Mouse (Mus musculus) lung, postnatal 4 days (tissue): Measurements from ENCODE around the gene Gm28038.

ENCODE experiments used
- DNase-seq, 2 experiments: peaks; one replicate each; pipeline ENCODE4 v3.0.0; 2021

The Gm28038 gene

DNA sequence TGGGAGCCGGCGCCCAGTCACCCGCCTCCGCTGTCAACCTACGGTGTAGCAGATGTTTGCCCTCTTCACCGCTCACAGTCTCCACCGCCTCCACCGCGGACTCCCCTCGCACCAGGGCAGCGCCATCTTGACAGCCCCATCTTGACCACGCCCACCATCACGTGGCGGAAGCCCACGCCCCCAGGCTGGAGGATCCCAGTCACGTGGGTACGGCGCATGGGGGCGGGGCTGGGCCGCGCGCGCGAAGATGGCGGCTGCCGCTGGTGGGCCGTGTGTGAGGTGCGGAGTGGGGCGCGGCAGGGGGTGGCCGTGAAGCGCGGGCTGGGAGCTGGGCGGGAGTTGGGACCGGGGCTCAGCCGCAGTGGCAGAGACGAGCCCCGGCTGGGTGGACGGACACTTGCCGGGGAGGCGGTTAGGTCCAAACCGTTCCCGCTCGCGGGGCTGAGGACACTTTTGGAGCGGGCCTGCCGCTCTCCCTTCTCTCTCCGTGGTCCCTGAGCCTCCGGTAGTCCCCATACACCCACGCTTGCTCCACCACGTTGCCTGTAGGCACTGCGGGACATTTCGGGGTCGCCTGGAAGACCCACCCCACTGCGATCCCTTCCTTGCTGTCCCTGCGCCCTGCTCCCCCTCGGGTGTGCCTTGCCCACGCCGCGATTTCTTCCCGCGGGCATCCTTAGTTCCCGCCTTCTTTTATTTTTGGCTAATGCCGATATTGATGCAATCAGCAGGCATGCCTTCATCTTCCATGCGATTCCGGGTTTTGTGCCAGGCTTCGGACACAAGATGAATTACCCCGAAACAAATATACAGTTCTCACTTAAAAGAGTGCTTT is 5.6 kb downstream of the Gm28038 start, which contains the start of the genes Dolk and Nup188:
TSS of gene Dolk (minus strand) at position 143 of the 835 bp plus-strand sequence.
TSS of gene Nup188 (plus strand) at position 206 of the 835 bp plus-strand sequence.
- peak; percentile 96 to 98 for DNase-seq

DNA sequence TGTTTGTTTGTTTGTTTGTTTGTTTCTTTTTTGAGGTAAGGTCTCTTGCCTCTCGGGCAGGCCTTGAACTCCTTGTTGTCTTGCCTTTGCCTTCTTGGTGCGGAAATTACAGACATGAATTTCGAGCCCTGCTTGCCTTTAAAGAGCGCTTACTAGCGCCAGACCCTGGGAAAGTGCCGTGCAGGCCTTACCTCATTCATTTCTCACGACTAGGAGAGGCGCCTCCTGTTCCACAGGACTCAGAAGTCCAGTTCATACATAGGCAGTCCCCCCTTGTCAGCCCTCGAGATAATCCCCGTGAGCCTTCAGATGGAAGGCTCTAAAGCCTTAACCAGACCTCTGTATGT is 6.2 kb downstream of the Gm28038 start:
- no peak for DNase-seq

DNA sequence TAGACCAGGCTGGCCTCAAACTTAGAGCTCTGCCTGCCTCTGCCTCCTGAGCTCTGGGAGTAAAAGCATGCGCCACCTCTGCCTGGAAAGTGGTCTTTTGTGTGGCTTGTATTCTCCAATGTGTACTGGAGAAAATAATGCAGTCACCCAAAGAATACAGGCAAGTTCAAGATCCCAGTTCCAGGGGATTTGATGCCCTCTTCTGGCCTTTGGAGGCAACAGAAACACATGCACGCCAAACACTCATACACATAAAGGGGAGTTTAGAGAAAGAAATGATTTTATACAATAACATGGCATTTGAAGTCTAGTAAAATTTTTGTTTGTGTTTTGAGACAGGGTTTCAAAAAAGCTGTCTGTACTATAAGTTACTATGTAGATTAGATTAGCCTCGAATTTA is 18.7 kb downstream of the Gm28038 start:
- DNase-seq, result no peak

DNA sequence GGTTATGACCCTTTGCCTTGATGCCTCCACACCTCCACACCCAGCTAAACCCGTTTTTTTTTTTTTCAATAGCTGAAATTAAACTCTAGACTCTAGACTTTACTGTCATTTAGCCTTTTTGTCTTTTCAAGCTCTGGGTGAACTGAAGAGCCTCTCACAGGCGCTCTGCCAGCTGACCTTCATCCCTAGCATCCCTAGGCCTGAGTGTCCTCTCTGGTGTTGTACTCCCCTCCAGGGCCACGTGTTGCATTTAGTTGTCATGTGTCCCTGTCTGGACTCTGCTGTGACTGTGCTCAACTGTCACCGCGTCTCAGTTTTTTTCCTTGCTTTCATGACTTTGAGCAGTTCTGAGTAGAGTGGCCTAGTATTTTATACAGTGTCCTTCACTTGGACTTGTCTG is 19.1 kb downstream of the Gm28038 start:
- DNase-seq, result no peak

DNA sequence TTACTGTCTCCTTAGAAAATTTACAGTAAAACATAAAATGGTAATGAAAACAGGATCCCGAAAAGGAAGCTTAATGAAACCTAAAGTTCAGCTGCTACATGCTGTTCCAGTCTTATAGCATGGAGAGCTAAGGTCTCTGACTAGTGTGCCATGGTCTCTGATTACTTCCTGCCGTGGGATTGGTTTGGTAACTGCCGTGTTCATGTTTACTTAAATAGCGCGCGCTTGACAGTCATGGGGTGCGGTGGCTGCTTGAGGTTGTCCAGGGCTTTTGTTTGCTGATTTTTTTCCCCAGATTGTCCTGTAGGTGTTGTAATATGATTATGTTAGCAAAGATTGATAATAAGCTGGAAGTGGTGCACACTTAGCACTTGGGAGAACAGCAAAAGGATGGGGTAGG is 25.2 kb downstream of the Gm28038 start:
- no peak for DNase-seq

DNA sequence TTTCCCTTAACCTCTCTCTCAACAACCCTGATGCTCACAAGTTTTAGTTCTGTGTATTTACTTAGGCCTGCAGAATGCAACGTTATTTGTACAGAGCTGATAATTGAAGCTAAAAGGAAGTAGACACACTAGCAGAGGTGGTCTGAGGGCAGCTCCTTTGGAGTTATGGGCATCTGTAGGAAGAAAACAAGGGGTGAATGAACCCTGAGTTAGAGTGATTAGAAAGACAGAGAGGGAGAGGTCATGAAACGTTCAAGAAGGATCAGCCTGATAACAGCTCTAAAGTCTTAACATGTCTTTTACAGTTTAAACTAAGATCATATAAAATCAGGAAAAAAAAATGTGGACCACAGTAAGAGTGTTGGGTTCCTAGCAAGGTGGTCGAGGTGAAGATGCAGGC is 28.5 kb downstream of the Gm28038 start:
- no peak for DNase-seq

DNA sequence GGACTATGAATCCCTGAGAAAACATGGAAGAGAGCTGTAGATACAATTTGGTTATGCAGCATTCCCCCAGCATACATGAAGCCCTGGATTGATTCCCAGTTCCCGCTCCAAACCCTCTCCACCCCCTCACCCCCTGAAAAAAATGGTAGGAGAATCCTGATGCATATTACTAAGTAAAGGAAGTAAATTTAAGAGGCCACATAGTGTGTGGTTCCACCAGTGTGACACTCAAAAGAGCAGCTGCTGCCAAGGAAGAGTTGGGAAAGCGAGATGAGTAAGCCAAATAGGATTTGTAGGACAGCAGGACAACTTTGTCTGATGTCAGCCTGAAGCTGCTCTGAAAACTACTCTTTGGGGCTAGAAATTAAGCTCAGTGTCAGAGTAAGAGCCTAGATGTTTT is 30.6 kb downstream of the Gm28038 start:
- no peak for DNase-seq

DNA sequence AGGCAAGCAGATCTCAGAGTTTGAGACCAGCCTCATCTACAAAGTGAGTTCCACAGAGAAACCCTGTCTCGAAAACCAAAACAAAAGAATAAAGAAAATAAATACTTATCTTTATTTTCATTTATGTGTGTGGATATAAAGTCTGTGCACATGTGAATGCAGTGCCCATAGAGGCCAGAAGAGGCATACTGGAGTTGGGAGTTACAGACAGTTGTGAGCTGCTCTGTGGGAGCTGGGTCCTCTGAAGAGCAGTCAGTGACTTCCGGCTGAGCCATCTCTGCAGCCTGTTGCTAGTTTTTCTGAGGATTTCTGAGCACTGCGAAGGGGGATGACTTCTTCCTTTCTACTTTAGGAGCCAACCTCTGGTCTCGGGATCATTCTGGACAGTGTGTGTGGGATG is 35.3 kb downstream of the Gm28038 start:
- DNase-seq, result no peak

DNA sequence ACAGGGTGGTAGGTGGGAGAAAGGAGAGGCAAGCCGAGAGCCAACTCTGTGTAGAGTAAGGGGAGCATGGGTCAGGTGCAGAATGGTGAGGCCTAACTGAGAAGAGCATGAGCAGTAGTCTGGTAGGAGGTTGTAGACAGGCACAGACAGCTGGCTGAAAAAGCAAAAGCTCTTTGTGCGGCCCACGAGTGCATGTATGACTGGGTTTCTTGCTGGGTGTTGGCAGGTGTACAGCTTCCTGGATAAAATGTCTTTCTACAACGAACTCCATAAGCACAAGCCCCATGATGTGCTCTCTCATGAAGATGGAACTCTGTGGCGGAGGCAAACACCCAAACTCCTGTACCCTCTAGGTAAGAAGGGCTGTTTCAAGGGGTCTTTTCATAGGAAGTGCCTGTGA is 36.1 kb downstream of the Gm28038 start:
- DNase-seq, result no peak

DNA sequence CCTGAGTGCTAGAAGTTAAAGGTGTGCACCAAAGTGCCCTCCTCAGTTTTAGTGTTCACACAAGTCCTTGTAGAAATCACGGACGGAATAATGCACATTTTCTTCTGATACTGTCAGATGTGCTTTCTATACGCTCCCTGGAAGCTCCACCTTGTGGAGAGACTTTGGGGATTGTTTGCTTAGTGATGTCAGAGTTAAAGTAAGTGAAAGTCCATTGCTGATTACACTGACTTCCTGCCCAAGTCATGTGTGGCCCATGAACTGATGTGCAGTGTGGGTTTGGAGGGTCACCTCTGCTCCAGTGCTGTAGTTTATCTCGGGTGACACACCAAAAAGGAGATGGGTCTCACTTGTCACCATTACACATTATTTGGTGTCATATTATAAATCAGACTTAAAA is 38.4 kb downstream of the Gm28038 start:
- DNase-seq, result no peak

DNA sequence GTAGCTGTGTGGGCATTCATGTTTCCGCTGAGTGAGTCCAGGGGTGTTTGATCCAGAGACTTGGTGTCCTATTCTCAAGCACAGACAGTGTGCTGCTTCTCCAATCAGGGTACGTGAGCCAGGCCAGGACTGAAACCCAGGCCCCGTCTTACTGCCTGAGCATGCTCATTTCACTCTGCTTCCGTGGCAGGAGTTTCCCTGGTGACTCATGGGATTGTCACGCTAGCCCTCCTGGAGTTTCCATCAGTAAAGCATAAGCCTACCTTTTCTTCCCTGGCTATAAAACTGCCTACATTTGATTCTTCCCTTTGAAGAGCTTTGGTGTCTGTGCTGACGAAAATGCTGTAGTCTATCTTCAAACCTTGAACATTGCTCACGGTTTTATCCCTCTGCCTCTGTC is 42.3 kb downstream of the Gm28038 start:
- DNase-seq, result no peak

DNA sequence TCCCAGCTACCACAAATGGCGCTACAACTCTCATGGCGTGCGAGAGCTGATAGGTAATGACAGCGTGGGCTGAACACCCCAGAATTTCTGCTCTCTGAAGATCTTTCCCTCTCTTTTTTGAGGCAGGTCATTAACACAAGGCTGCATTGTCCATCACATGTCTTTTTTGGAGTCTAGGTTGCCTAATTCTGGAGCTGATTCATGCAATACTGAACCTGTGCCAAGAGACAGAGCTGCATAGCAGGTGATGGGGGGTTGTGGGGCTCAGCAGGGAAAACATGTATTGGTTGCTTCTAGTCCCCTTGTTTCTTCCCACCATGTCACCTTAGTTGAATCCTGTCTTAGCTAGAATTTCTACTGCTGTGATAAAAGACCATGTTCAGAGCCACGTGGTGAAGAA is 44.5 kb downstream of the Gm28038 start:
- no peak for DNase-seq

DNA sequence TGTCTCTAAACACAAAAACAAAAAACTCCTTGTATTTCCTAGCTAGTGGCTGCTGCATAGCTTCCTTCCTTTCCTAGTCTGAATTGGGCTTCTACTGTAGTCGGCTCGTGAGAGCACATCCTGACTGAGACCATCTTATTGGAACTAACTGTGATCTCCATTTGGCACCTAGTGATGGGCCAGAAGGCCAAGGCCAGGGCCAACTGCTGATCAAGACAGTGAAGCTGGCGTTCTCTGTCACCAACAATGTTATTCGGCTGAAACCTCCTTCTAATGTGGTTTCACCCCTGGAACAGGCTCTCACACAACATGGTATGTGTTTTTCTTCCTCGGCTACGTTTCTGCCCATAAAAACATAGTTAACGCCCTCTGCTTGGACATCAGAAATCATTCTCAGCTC is 46.4 kb downstream of the Gm28038 start:
- DNase-seq, result no peak

DNA sequence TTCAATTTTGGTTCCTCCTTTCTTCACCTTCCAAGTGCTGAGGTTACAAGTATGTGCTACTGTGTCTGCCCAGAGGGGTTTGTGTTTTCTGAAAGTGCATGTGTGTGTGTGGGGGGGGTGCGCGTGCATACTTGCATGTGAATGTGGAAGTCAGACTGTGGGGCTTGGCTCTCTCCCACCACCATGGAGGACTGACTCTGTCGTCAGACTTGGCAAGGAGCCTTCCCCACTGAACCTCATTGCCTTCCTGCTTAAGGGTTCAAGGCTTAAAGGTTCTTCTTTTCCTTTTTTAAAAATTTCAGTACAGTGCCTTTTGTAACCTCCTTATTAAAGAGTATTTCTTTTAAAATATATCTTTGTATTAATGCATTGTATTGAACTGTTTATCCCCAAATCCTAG is 47.9 kb downstream of the Gm28038 start:
- no peak for DNase-seq

DNA sequence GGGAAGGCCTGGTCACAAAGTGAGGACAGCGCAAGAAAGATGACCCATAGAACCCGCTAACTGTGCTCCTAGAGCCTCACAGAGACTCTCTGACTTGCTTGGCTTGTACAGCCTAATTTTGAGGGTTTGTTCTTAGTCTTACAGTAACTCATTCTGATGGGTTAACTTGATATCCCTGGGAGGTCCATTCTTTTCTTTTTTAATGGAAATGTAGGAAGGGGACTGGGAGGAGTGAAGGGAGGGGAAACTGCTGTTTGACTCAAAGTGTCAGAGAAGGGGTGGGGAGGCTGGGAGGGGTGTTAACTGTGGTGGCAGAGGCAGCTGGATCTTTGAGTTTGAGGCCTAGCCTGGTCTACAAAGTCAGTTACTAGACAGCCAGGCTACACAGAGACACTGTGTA is 54.5 kb downstream of the Gm28038 start:
- no peak for DNase-seq

DNA sequence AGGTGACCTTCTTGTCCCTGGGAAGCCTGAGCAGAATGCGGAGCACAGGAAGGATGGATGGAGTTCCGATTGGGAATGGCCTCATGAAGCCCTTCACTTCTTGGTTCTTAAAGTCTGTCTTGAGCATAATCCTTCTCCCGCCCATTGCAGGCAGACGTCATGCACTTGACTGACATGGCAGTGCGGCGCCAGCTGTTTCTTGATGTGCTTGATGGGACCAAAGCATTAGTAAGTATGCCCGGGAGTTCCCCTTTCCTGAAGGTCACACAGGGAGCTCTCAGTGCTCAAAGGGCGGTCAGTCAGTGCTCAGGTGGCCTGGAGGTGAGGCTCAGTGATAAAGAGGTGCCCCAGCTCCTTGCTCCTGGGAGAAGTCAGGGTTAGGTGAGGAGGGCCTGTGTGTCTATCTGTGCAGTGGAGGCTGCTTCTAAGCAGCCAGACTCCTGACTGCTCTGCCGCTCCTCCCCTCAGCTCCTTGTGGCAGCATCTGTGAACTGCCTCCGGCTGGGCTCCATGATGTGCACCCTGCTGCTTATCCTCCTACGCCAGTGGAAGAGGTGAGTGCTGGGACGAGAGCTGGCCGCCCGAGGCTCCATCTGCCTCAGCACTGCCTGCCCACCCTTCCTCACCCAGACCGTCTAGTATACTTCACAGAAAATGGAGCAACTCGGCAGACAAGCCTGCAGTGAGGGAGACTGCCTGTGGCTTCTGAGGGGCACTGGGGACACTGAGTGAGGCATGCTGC is 55.5 kb downstream of the Gm28038 start:
- no peak for DNase-seq

DNA sequence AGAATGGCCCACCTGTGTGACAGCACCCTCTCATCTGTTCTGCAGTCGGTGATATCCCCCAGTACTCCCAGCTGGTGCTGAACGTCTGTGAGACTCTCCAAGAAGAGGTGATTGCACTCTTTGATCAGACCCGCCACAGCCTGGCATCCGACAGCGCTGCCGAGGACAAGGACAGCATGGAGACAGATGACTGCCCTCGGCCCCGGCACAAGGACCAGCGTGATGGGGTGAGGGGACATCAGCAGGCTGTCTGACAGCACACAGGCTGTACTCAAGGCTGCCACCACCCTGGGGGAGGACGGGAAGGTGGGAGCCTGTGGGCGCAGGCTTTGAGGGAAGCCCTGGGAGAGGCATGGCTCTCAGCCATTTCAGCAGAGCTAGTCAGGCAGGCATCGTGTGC is 56.3 kb downstream of the Gm28038 start:
- no peak for DNase-seq

DNA sequence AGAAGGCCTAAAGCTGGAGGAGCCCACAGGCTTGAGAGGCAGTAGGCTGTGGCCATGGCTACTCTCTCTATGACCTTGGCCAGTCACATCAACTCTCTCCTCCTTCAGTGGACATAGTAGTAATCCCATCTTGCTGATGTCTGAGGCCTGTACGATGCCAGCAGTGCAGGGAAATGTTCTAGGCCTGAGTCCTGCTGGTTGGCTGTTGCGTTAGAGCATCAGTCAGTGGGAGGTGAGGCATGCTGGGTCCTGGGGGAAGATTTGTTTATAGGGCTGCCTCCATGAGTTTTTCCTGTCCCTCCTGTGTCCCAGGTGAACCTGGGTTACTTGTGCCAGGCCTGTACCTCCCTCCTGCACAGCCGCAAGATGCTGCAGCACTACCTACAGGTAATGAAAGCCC is 61.2 kb downstream of the Gm28038 start:
- DNase-seq, result no peak

DNA sequence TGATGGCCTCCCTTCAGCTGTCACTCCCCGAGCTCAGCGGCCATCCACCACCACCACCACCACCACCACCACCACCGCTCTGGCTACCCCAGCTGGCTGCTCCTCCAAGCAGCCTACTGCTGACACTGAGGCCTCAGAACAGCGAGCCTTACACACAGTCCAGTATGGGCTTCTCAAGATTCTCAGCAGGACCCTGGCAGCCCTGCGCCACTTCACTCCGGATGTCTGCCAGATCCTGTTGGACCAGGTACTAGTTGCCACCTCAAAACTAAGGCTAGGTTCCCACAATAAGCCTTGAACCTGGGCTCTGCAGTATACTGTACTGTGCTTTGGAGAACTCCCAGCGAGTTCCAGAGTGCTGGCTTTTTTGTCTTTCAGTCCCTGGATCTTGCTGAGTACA is 61.7 kb downstream of the Gm28038 start:
- no peak for DNase-seq

DNA sequence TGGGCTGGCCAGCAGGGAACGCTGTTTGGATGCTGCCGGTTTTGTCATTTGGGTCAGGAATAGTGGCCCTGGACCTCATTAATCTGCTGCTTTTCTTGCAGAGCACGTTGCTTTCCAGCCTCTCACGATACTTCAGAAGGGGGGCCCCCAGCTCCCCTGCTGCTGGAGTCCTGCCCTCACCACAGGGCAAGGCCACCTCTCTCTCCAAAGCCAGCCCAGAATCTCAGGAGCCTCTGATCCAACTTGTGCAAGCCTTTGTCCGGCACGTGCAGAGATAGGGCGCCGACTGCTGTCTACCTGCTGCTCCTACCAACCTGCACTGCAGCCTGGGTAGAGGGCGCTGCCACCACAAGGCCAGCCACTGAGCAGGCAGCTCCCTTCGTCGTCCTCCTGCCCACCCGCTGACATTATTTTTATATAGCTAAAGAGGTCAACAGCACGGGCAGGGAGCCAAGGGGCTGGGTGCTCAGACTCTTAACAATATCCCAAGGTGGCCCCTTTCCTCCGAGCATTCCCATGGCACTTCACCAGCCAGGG is 62.8 kb downstream of the Gm28038 start:
- peak; percentile 26 to 62 for DNase-seq

DNA sequence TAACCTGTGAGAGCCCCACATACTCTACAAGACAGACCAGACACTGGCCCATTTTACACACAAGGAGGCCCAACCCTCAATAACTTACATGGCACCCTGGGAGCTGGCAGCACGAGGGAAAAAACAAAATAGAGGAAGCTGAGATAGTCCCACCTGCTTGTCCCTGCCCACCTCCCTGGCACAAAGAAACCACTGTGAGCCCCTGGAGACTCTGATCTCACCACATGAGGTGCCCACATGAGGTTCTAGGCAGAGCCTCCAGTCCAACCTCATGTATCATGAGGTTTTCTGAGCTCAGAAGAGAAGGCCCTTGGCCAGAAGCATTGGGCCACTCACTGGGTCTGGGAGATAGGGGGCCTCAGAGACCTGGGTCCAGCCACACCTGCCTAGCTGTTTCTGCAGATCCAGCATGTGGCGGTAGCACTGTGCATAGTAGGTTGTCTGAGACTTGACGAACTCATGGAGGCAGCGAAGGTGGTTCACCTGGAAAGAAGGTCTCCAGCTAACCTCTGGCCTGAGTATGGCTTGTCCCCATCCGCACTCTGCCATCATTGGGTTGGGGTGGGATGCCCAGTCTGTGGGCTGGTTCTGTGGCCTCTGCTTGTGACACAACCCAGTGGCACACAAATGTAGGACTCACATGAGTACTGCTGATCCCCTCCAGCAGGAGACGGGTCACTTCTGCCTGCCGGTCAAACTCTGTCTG is 65.3 kb downstream of the Gm28038 start:
- DNase-seq, result no peak

DNA sequence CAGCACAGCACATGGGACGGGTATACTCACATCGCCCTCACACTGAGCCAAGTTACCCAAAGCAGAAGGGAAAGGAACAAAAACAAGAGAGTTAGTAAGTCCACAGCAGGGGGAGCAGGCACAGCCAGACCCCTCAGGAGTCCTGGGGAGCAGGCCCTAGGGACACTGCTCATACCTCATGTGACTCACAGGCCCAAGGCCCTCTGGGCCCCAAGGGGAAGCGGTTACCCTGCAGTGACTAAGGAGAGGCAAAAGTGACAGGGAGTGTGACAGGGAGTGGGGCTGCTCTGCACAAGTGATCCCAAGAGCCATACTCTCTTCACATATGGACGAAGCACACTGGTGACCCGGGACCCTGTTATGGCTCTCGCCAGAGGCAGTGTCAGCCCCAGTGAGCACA is 68.4 kb downstream of the Gm28038 start:
- DNase-seq, result no peak
